Mouse (Mus musculus): ENCODE measurements around the gene Gm14692. TPM values are rescaled to one million over a fixed set of nuclear protein-coding genes. Genes with fewer than 3 reads are reported as not detected.
"Not testable (repeated sequence)": the region's sequence is repeated elsewhere in the genome, so short reads cannot be mapped to it uniquely, and the experiment has no call there.

The Gm14692 gene
- not detected for total RNA-seq (2021)
- long read RNA-seq, experiment 1: 0 reads
- long read RNA-seq, experiment 2: 0 reads

DNA sequence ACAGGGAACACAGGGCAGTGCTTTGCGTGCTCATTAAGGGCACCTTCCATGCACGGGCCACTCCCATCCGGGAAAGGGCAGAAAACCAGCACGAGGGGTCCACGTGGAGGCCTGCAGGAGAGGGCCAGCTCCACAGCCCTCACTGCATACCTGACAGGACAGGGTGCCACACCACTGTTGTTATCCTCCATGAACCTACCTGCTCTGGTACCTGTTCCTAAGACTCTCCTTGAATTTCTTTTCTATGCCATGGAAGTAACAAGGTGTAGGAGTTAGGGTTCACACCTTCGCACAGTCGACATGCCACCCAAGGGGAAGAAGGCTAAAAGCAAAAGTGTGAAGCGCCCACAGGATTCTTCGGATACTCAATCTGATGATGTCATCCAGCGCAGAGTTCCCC is at the start of gene Gm14692:
Gm14692 (plus strand) TSS at position 301 of the 400 bp plus-strand sequence.
- DNase-seq: not testable (repeated sequence)

- DNase-seq: not testable (repeated sequence)
Measured at GRCm38 (mm10) chrX:67693462-67693861, 2.0 kb upstream of the Gm14692 start, which contains the start of gene Gm1140. TSS of gene Gm1140 (minus strand) at chrX:67693562.

Other genes starting within 250 kb of the Gm14692 start
- not detected for gene Gm1140, start 2.1 kb upstream of the Gm14692 start, total RNA-seq (2021)
- not detected for gene 4933436I01Rik, start 225.8 kb downstream of the Gm14692 start, total RNA-seq (2021)

All from gastrocnemius, postnatal 25 days (tissue).